Mouse (Mus musculus) MEL (cell line): ENCODE data around the gene Efcab2. TPM values are rescaled to one million over a fixed set of nuclear protein-coding genes. Genes with fewer than 3 reads are reported as not detected.

Experiments used
- DNase-seq: peaks from one replicate; pipeline ENCODE4 v3.0.0; 2011; ENCODE audit warnings: low read depth, low spot score
- H3K27ac ChIP-seq: 2 replicates; pipeline ENCODE4 v1.5.1; 2012; ENCODE audit warnings: low read depth, mild to moderate bottlenecking, control low read depth, low read length, moderate library complexity; ENCODE audit not compliant: control insufficient read depth
- H3K27me3 ChIP-seq, 2 experiments: fragments of 150-350 bp in 1 of 2; sonication (generic) in 1 of 2; 2 replicates each; pipeline ENCODE4 v1.6.1; 2012; ENCODE audit warnings: low read length in 2 of 2, mild to moderate bottlenecking in 2 of 2, improper control_type of control experiment in 1 of 2, moderate library complexity in 1 of 2; ENCODE audit not compliant: insufficient read depth in 2 of 2, control insufficient read depth in 1 of 2
- H3K36me3 ChIP-seq, 2 experiments: 2 replicates each; pipeline ENCODE4 v1.6.1; 2012 to 2014; ENCODE audit warnings: low read length in 2 of 2, improper control_type of control experiment in 1 of 2, inconsistent platforms in 1 of 2, mild to moderate bottlenecking in 1 of 2; ENCODE audit not compliant: insufficient read depth in 2 of 2, control insufficient read depth in 1 of 2
- H3K4me1 ChIP-seq, 2 experiments: fragments of 150-350 bp in 1 of 2; sonication (generic) in 1 of 2; 2 replicates each; pipeline ENCODE4 v1.6.1; 2012; ENCODE audit warnings: low read length in 2 of 2, improper control_type of control experiment in 1 of 2, mild to moderate bottlenecking in 1 of 2; ENCODE audit not compliant: insufficient read depth in 2 of 2, control insufficient read depth in 1 of 2
- H3K4me3 ChIP-seq, 2 experiments: fragments of 150-350 bp in 1 of 2; sonication (generic) in 1 of 2; 2 replicates each; pipeline ENCODE4 v1.5.1; 2012; ENCODE audit warnings: low read depth in 2 of 2, low read length in 2 of 2, mild to moderate bottlenecking in 2 of 2, moderate library complexity in 2 of 2, control low read depth in 1 of 2, improper control_type of control experiment in 1 of 2; ENCODE audit not compliant: control insufficient read depth in 1 of 2, insufficient read depth in 1 of 2
- H3K79me2 ChIP-seq: 2 replicates; pipeline ENCODE4 v1.6.1; 2012; ENCODE audit warnings: mild to moderate bottlenecking, low read length, moderate library complexity; ENCODE audit not compliant: control insufficient read depth, poor library complexity, insufficient read depth
- H3K9ac ChIP-seq: 2 replicates; pipeline ENCODE4 v1.6.1; 2012; ENCODE audit warnings: low read depth, mild to moderate bottlenecking, control low read depth, low read length, moderate library complexity; ENCODE audit not compliant: control insufficient read depth, poor library complexity, severe bottlenecking
- H3K9me3 ChIP-seq: fragments of 150-350 bp; sonication (generic); replicated peaks from 2 replicates; pipeline ENCODE4 v1.6.1; 2012; ENCODE audit warnings: mild to moderate bottlenecking, low read length, improper control_type of control experiment, moderate library complexity; ENCODE audit not compliant: insufficient read depth
- BHLHE40 ChIP-seq: IDR thresholded peaks from 2 replicates; pipeline ENCODE4 v1.6.1; 2012; ENCODE audit warnings: low read depth, mild to moderate bottlenecking, inconsistent platforms, low read length, improper control_type of control experiment, borderline replicate concordance
- CHD2 ChIP-seq: IDR thresholded peaks from 2 replicates; pipeline ENCODE4 v1.6.1; 2011; ENCODE audit warnings: low read length, improper control_type of control experiment
- CTCF ChIP-seq, 3 experiments: IDR thresholded peaks in 2 of 3; conservative IDR thresholded peaks in 1 of 3; 2 replicates each; pipeline ENCODE4 v1.5.1; 2011 to 2012; ENCODE audit warnings: low read length in 3 of 3, low read depth in 2 of 3, mild to moderate bottlenecking in 2 of 3, improper control_type of control experiment in 1 of 3, inconsistent platforms in 1 of 3, mixed read lengths in 1 of 3, moderate library complexity in 1 of 3; ENCODE audit not compliant: control insufficient read depth in 1 of 3, insufficient read depth in 1 of 3, poor library complexity in 1 of 3, severe bottlenecking in 1 of 3
- ETS1 ChIP-seq: IDR thresholded peaks from 2 replicates; pipeline ENCODE4 v1.6.1; 2012; ENCODE audit warnings: low read depth, mild to moderate bottlenecking, inconsistent platforms, low read length, improper control_type of control experiment, moderate library complexity
- GABPA ChIP-seq: IDR thresholded peaks from 2 replicates; pipeline ENCODE4 v1.6.1; 2012; ENCODE audit warnings: low read depth, mild to moderate bottlenecking, inconsistent platforms, low read length, improper control_type of control experiment, moderate library complexity
- GATA1 ChIP-seq: IDR thresholded peaks from 2 replicates; pipeline ENCODE4 v1.6.1; 2011; ENCODE audit warnings: low read depth, low read length, improper control_type of control experiment
- HCFC1 ChIP-seq: IDR thresholded peaks from 2 replicates; pipeline ENCODE4 v1.6.1; 2012; ENCODE audit warnings: low read depth, mild to moderate bottlenecking, inconsistent platforms, low read length, improper control_type of control experiment, moderate library complexity
- KAT2A ChIP-seq: conservative IDR thresholded peaks from 2 replicates; pipeline ENCODE4 v1.6.1; 2012; ENCODE audit warnings: low read depth, low read length, improper control_type of control experiment, inconsistent platforms
- MAZ ChIP-seq: IDR thresholded peaks from 2 replicates; pipeline ENCODE4 v1.6.1; 2012; ENCODE audit warnings: low read depth, mild to moderate bottlenecking, inconsistent platforms, low read length, improper control_type of control experiment
- MEF2A ChIP-seq: IDR thresholded peaks from 2 replicates; pipeline ENCODE4 v1.6.1; 2014; ENCODE audit warnings: low read depth, mild to moderate bottlenecking, inconsistent platforms, low read length, improper control_type of control experiment; ENCODE audit not compliant: poor library complexity, insufficient replicate concordance, severe bottlenecking; ENCODE audit errors: extremely low read depth
- MYB ChIP-seq: IDR thresholded peaks from 2 replicates; pipeline ENCODE4 v1.6.1; 2011; ENCODE audit warnings: mild to moderate bottlenecking, low read depth, low read length, improper control_type of control experiment
- MYC ChIP-seq: IDR thresholded peaks from 2 replicates; pipeline ENCODE4 v1.6.1; 2011; ENCODE audit warnings: low read depth, mild to moderate bottlenecking, low read length, improper control_type of control experiment, moderate library complexity
- NELFE ChIP-seq: IDR thresholded peaks from 2 replicates; pipeline ENCODE4 v1.6.1; 2011; ENCODE audit warnings: low read depth, low read length, improper control_type of control experiment
- NRF1 ChIP-seq: IDR thresholded peaks from 2 replicates; pipeline ENCODE4 v1.6.1; 2014; ENCODE audit warnings: low read depth, mild to moderate bottlenecking, inconsistent platforms, low read length, improper control_type of control experiment, moderate library complexity; ENCODE audit not compliant: poor library complexity, insufficient read depth, severe bottlenecking
- POLR2A ChIP-seq, 2 experiments: IDR thresholded peaks; 2 replicates each; pipeline ENCODE4 v1.6.1; 2011 to 2012; ENCODE audit warnings: low read length in 2 of 2, mild to moderate bottlenecking in 2 of 2, control low read depth in 1 of 2, improper control_type of control experiment in 1 of 2, low read depth in 1 of 2, moderate library complexity in 1 of 2; ENCODE audit not compliant: control insufficient read depth in 1 of 2, insufficient read depth in 1 of 2, poor library complexity in 1 of 2
- POLR2AphosphoS5 ChIP-seq: IDR thresholded peaks from 2 replicates; pipeline ENCODE4 v1.6.1; 2012; ENCODE audit warnings: low read depth, borderline replicate concordance, mild to moderate bottlenecking, inconsistent platforms, low read length, moderate library complexity, mixed read lengths
- SIN3A ChIP-seq: IDR thresholded peaks from 2 replicates; pipeline ENCODE4 v1.6.1; 2012; ENCODE audit warnings: low read length, improper control_type of control experiment, inconsistent platforms
- SMC3 ChIP-seq: IDR thresholded peaks from 2 replicates; pipeline ENCODE4 v1.6.1; 2011; ENCODE audit warnings: low read depth, low read length, improper control_type of control experiment
- TAL1 ChIP-seq: IDR thresholded peaks from 2 replicates; pipeline ENCODE4 v1.6.1; 2012; ENCODE audit warnings: mild to moderate bottlenecking, inconsistent platforms, low read length, moderate library complexity, mixed read lengths
- TBP ChIP-seq: IDR thresholded peaks from 2 replicates; pipeline ENCODE4 v1.8.0; 2011; ENCODE audit warnings: low read depth, low read length, improper control_type of control experiment
- USF1 ChIP-seq: IDR thresholded peaks from 2 replicates; pipeline ENCODE4 v1.6.1; 2014; ENCODE audit warnings: low read depth, mild to moderate bottlenecking, inconsistent platforms, low read length, improper control_type of control experiment, moderate library complexity
- USF2 ChIP-seq, 2 experiments: IDR thresholded peaks; 2 replicates each; pipeline ENCODE4 v1.6.1; 2011 to 2012; ENCODE audit warnings: improper control_type of control experiment in 2 of 2, low read length in 2 of 2, borderline replicate concordance in 1 of 2, inconsistent platforms in 1 of 2, low read depth in 1 of 2, mild to moderate bottlenecking in 1 of 2; ENCODE audit not compliant: insufficient read depth in 1 of 2
- ZC3H11A ChIP-seq: IDR thresholded peaks from 2 replicates; pipeline ENCODE4 v1.6.1; 2012; ENCODE audit warnings: low read depth, mild to moderate bottlenecking, inconsistent platforms, low read length, improper control_type of control experiment
- polyA plus RNA-seq, 2 experiments: library from polyadenylated mRNA; stranded (reverse) in 1 of 2; unstranded in 1 of 2; fragments of >175 nt in 1 of 2; fragments of >200 nt in 1 of 2; gene quantifications; 2 replicates each; pipeline versions ENCODE4 v1.2.1 to v1.2.4; 2012; ENCODE audit warnings: low replicate concordance in 2 of 2, low read depth in 1 of 2; ENCODE audit not compliant: insufficient read length in 2 of 2, insufficient read depth in 1 of 2, missing spikeins in 1 of 2
- total RNA-seq: library from RNA; depleted of rRNA; stranded (reverse); fragments of 300-350 nt; gene quantifications from 2 replicates; pipeline ENCODE4 v1.2.3, GENCODE M21; 2012

Efcab2 gene
- total and polyA plus RNA-seq, 3 experiments: 0.85 to 3.2 TPM; not detected in 1

DNA sequence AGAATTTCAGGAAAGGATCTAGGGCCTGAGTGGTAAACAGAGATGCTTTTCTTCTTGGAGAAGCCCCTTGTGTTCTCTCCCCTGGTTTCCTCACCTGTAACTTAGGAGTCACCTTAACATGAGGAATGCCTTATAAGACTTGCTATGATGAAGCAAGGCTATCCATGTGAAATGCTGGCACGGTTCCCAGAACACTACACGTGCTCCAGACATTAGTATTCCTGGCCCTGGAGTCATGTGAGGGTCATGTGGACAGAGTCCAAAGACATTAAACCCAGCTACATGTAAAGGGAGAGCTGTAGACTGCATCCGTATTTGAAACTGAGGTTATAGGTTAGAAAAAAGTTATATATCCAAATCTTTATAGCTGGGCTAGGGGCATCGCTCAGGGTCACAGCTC, 9.5 kb upstream of the Efcab2 start:
- Histone ChIP-seq H3K9ac (no peak overlapping the region), H3K9me3 (no peaks in the 10 kb centered on the region), H3K36me3 (peaks cover 0 to 15% of the 10 kb centered on the region in 2 experiments; a peak in 2 of 4 replicates), H3K4me3 (no peak overlapping the region), H3K27me3 (no peaks in the 10 kb centered on the region), H3K27ac (no peak overlapping the region), H3K4me1 (peaks cover 3% of the 10 kb centered on the region in 2 experiments; a peak in 1 of 4 replicates), H3K79me2 (no peaks in the 10 kb centered on the region)
- no peak for DNase-seq
- no peak for TF ChIP-seq POLR2AphosphoS5
- no peak for TF ChIP-seq GABPA
- TF ChIP-seq, all 39 proteins: peak for 0

- no peak for TF ChIP-seq USF1
- no peak for TF ChIP-seq SIN3A
- no peak for TF ChIP-seq MEF2A
- TF ChIP-seq MYB: no peak
- TF ChIP-seq KAT2A: no peak
- DNase-seq: no peak
- no peaks in the 10 kb centered on the region for H3K79me2 ChIP-seq
- H3K4me3 ChIP-seq: no peak overlapping the region
- H3K36me3 ChIP-seq: peaks cover 0 to 15% of the 10 kb centered on the region in 2 experiments; a peak in 2 of 4 replicates
- no peaks in the 10 kb centered on the region for H3K27me3 ChIP-seq
- H3K9me3 ChIP-seq: no peaks in the 10 kb centered on the region
- H3K4me1 ChIP-seq: peaks cover 6 to 11% of the 10 kb centered on the region in 2 experiments; a peak in 3 of 4 replicates
- H3K27ac ChIP-seq: no peak overlapping the region
- H3K9ac ChIP-seq: no peak overlapping the region
Measured at GRCm38 (mm10) chr1:178399879-178400278, 6.0 kb upstream of the Efcab2 start.

- Histone ChIP-seq H3K4me3 (no peak overlapping the region), H3K27ac (no peak overlapping the region), H3K36me3 (peaks cover 0 to 11% of the 10 kb centered on the region in 2 experiments; a peak in 2 of 4 replicates), H3K4me1 (peaks cover 6 to 10% of the 10 kb centered on the region in 2 experiments; a peak in 3 of 4 replicates), H3K9me3 (no peaks in the 10 kb centered on the region), H3K27me3 (no peaks in the 10 kb centered on the region), H3K9ac (no peak overlapping the region)
- no peak for DNase-seq
- TF ChIP-seq HCFC1 (no peak), NELFE (no peak), CHD2 (no peak), ETS1 (no peak), TAL1 (no peak), GATA1 (no peak), ZC3H11A (no peak), SMC3 (no peak), USF1 (no peak), MYC (no peak), KAT2A (no peak), BHLHE40 (no peak), TBP (no peak), POLR2A (IDR thresholded peaks at IDR 0.05; ENCODE audit: control insufficient read depth in 1 of 2, insufficient read depth in 1 of 2, low read depth in 1 of 2, low read length in 2 of 2, poor library complexity in 1 of 2) (no peak), NRF1 (no peak), CTCF (IDR thresholded peaks at IDR 0.05 in 2 of 3, conservative IDR thresholded peaks at IDR 0.05 in 1 of 3; ENCODE audit: control insufficient read depth in 1 of 3, insufficient read depth in 1 of 3, low read depth in 2 of 3, low read length in 3 of 3, poor library complexity in 1 of 3, severe bottlenecking in 1 of 3) (no peak), MAZ (no peak), USF2 (IDR thresholded peaks at IDR 0.05; ENCODE audit: borderline replicate concordance in 1 of 2, insufficient read depth in 1 of 2, low read depth in 1 of 2, low read length in 2 of 2) (no peak)
- TF ChIP-seq, all 39 proteins: peak for 0
- H3K79me2 ChIP-seq: peaks cover 1% of the 10 kb centered on the region; the same call in 1 of the 2 replicates
Measured at GRCm38 (mm10) chr1:178400652-178401051, 5.2 kb upstream of the Efcab2 start.
